Mouse (Mus musculus) forebrain, postnatal 0 days (tissue): ENCODE measurements around the gene Irf8. TPM values are rescaled to one million over a fixed set of nuclear protein-coding genes. Genes with fewer than 3 reads are reported as not detected.

Source experiments
- ATAC-seq: fragments of 200-750 bp; cut with Nextera tagmentation; 2 replicates; pipeline ENCODE4 v1.8.0; 2017; ENCODE audit warnings: mild to moderate bottlenecking, moderate library complexity
- DNase-seq: peaks from one replicate; pipeline ENCODE4 v3.0.0-alpha.2; 2015
- H3K27ac ChIP-seq: fragments of 300-500 bp; sonication (generic); 2 replicates; pipeline ENCODE4 v1.5.1; 2014; ENCODE audit warnings: low read depth, mild to moderate bottlenecking, antibody characterized with exemption, low read length, moderate library complexity, mixed read lengths
- H3K27me3 ChIP-seq: fragments of 300-500 bp; sonication (generic); 2 replicates; pipeline ENCODE4 v1.6.1; 2014; ENCODE audit warnings: mild to moderate bottlenecking, low read length, mixed read lengths; ENCODE audit not compliant: insufficient read depth
- H3K36me3 ChIP-seq: fragments of 300-500 bp; sonication (generic); 2 replicates; pipeline ENCODE4 v1.6.1; 2014; ENCODE audit warnings: mild to moderate bottlenecking, moderate library complexity; ENCODE audit not compliant: insufficient read depth
- H3K4me1 ChIP-seq: fragments of 300-500 bp; sonication (generic); 2 replicates; pipeline ENCODE4 v1.6.1; 2014; ENCODE audit warnings: antibody characterized with exemption; ENCODE audit not compliant: insufficient read depth
- H3K4me2 ChIP-seq: fragments of 300-500 bp; sonication (generic); 2 replicates; pipeline ENCODE4 v1.6.1; 2014; ENCODE audit warnings: low read depth, mild to moderate bottlenecking, moderate library complexity
- H3K4me3 ChIP-seq: fragments of 300-500 bp; sonication (generic); 2 replicates; pipeline ENCODE4 v1.5.1; 2014; ENCODE audit warnings: low read depth, low read length, mixed read lengths
- H3K9ac ChIP-seq: fragments of 300-500 bp; sonication (generic); 2 replicates; pipeline ENCODE4 v1.6.1; 2014; ENCODE audit warnings: mild to moderate bottlenecking
- H3K9me3 ChIP-seq: fragments of 300-500 bp; sonication (generic); 2 replicates; pipeline ENCODE4 v1.6.1; 2016; ENCODE audit warnings: low read length
- CTCF ChIP-seq: sonication (generic); IDR thresholded peaks from 2 replicates; pipeline ENCODE4 v1.5.1; 2016; ENCODE audit warnings: antibody characterized with exemption, control low read depth, low read depth
- WGBS: fragments of 180-500 bp; shearing (Covaris S2); extraction: QIAGEN DNeasy Blood & Tissue Kit; methylation state at CpG from one replicate; pipeline ENCODE4 v1.1.7; 2014; 5-methylcytosine and 5-hydroxymethylcytosine counted together
- polyA plus RNA-seq: library from polyadenylated mRNA; unstranded; fragments of >200 nt; fragmentation: Nextera tagmentation; extraction: Ambion mirVana; gene quantifications from 2 replicates; pipeline ENCODE4 v1.2.1, GENCODE M21; 2015
- total RNA-seq: library from RNA; depleted of rRNA; stranded (reverse); fragments of >200 nt; gene quantifications from 2 replicates; pipeline ENCODE4 v1.2.3, GENCODE M21; 2014; rRNA removed

The Irf8 gene
- total RNA-seq (2.8 and 3.3 TPM in 2 replicates), polyA plus RNA-seq (4.6 and 5.8 TPM in 2 replicates)

- peak within 1 kb of the TSS; percentile 41 for H3K9ac ChIP-seq
- peak; percentile 42 for TF ChIP-seq CTCF
- ATAC-seq: peak; percentile 97
- H3K27ac ChIP-seq: no peak within 1 kb of the TSS
- H3K36me3 ChIP-seq: no peaks in the 10 kb centered on the region
- 0 out of 2 replicates have a peak, but pooled peaks cover 5% of the 10 kb centered on the region for H3K4me1 ChIP-seq
- DNase-seq: peak; percentile 93
- H3K9me3 ChIP-seq: no peaks in the 10 kb centered on the region
- H3K27me3 ChIP-seq: peaks cover 10% of the 10 kb centered on the region
- peak within 1 kb of the TSS; percentile 52 for H3K4me3 ChIP-seq
- WGBS: under 1% methylated on average over 61 of the region's 62 CpGs
- H3K4me2 ChIP-seq: peak within 1 kb of the TSS; percentile 97
Observed at GRCm38 (mm10) chr8:120735770-120736481, at the start of gene Irf8. Gene Irf8 (plus strand): TSS chr8:120736358.

DNA sequence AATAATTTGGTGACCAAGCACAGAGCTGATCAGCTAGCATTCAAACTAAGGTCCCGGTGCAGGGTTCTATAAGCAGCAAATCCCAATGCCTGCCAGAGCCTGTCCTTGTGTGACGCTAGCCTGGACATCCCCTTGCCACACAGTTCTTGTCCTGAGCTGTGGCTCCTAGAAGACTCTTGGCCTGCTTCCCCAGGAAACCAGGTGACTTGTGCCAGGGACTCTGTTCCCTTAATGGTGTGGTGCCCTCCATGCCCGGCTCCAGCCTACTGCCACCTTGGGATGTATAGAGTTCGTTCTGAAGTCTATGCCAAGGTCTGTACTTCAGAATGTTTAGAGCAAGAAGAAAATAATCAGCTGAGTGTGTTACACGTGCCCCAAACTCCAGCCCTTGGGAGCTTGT, 49.6 kb upstream of the Irf8 start:
- Histone ChIP-seq H3K4me3 (no peak overlapping the region), H3K4me2 (no peak overlapping the region), H3K9ac (no peak overlapping the region), H3K9me3 (no peaks in the 10 kb centered on the region), H3K4me1 (no peaks in the 10 kb centered on the region), H3K27ac (no peak overlapping the region), H3K36me3 (no peaks in the 10 kb centered on the region), H3K27me3 (no peaks in the 10 kb centered on the region)
- 88% methylated on average over 5 of the region's 5 CpGs for WGBS
- ATAC-seq: no peak
- no peak for TF ChIP-seq CTCF
- DNase-seq: no peak

DNA sequence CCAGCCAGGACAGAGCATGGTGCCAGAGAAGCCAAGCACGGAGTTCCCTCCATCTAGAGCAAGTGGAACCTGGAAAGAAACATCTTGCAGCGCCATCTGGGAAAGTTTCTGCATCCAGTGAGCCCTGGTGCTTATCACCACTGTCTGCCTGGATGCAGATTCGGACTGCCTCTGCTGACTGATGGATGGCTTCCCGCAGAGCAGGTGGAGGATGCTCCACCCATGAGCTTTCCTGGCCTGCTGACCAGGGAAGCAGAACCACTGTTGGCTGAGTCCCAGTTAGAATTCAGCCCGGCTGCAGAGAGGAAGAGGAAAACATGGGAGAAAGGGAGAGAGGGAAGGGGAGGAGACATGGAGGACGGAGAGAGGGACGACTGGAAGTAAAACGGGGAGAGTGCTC, 48.4 kb upstream of the Irf8 start:
- no peaks in the 10 kb centered on the region for H3K9me3 ChIP-seq
- 78% methylated on average over 8 of the region's 8 CpGs for WGBS
- no peak overlapping the region for H3K4me3 ChIP-seq
- H3K27me3 ChIP-seq: no peaks in the 10 kb centered on the region
- ATAC-seq (no peak), DNase-seq (no peak)
- no peak overlapping the region for H3K9ac ChIP-seq
- no peaks in the 10 kb centered on the region for H3K4me1 ChIP-seq
- no peak for TF ChIP-seq CTCF
- H3K36me3 ChIP-seq: no peaks in the 10 kb centered on the region
- no peak overlapping the region for H3K4me2 ChIP-seq
- no peak overlapping the region for H3K27ac ChIP-seq

GRCm38 (mm10) chr8:120688511-120688910, 47.6 kb upstream of the Irf8 start:
- Histone ChIP-seq H3K4me3 (no peak overlapping the region), H3K36me3 (no peaks in the 10 kb centered on the region)
- no peak for DNase-seq

GRCm38 (mm10) chr8:120692934-120693333, 43.2 kb upstream of the Irf8 start:
- 71% methylated on average over 4 of the region's 4 CpGs for WGBS
- Histone ChIP-seq H3K4me2 (no peak overlapping the region), H3K27ac (no peak overlapping the region), H3K9me3 (no peaks in the 10 kb centered on the region), H3K27me3 (no peaks in the 10 kb centered on the region), H3K4me3 (no peak overlapping the region), H3K36me3 (no peaks in the 10 kb centered on the region), H3K9ac (no peak overlapping the region), H3K4me1 (no peaks in the 10 kb centered on the region)
- DNase-seq (no peak), ATAC-seq (no peak)
- TF ChIP-seq CTCF: no peak

More at GRCm38 (mm10) chr8:120688511-120688910, 47.6 kb upstream of the Irf8 start:
- Histone ChIP-seq H3K9me3 (no peaks in the 10 kb centered on the region), H3K27ac (no peak overlapping the region), H3K4me1 (no peaks in the 10 kb centered on the region), H3K4me2 (no peak overlapping the region), H3K27me3 (no peaks in the 10 kb centered on the region), H3K9ac (no peak overlapping the region)
- 83% methylated on average over 7 of the region's 7 CpGs for WGBS
- ATAC-seq: no peak
- no peak for TF ChIP-seq CTCF

DNA sequence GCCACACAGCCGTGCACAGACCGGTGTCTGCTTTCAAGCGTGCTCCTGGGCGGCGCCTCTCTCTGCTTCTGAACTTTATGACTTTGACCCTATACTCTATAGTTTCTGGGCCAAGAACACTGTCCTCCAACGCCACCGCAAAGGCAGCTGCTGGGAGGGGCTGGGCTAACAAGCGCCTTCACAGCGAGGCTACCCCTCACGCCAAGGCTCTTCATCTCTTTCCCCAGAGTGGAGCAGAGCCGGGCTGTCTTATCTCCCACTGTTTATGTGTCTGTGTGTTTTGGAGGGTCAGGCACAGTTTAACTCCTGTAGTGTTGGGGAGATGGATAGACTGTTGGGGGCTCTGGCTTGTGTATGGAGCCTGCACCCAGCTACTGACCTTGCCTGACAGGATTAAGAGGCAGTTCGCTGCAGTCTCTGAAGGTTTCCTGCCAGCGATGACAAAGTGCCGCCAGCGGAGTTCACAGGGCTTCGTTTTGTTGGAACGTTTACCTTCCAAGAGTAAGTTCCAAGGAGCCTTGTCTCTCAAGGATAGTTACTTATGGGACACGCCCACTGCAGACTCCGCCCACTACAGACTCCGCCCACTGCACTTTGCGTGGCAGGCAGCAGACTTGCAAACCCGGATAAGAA, 42.2 kb upstream of the Irf8 start:
- ATAC-seq (no peak), DNase-seq (no peak)
- Histone ChIP-seq H3K4me3 (no peak overlapping the region), H3K9ac (no peak overlapping the region), H3K4me2 (no peak overlapping the region), H3K27me3 (no peaks in the 10 kb centered on the region), H3K36me3 (no peaks in the 10 kb centered on the region), H3K4me1 (no peaks in the 10 kb centered on the region), H3K27ac (no peak overlapping the region), H3K9me3 (no peaks in the 10 kb centered on the region)
- TF ChIP-seq CTCF: no peak
- WGBS: 57% methylated on average over 22 of the region's 22 CpGs
